In genomic region chr11:29786583-29787219, GRCm38 (mm10) we compare ENCODE assay signal across 10 mouse cellular contexts. TPM values are rescaled to one million over a fixed set of nuclear protein-coding genes. Genes with fewer than 3 reads are reported as not detected.
DNase-seq lines count a peak whose midpoint lies in the region; ATAC-seq and TF ChIP-seq lines count a peak whose summit lies in the region.
"Had no signal": no experiment of that assay in that cellular context is flagged by ENCODE, and none has a peak within 500 bp of the region (broad histone marks: within the 10 kb centered on the region; RNA-seq: fewer than 3 reads in every experiment).

No protein-coding gene starts in this region.

- no peak for ATAC-seq in stomach, postnatal 0 days (ENCODE audit: low FRiP score, low TSS enrichment)

- no peak overlapping the region for H3K9ac ChIP-seq in stomach, postnatal 0 days (ENCODE audit: low read length)
- H3K9ac ChIP-seq: embryonic facial prominence, embryonic 12.5 days; hindbrain, embryonic 15.5 days; limb, embryonic 15.5 days had no signal

- peak; percentile 25 for DNase-seq in kidney, adult 2 months
- DNase-seq in kidney, adult 18-20 months, result no peak
- DNase-seq in c-Kit-positive CD71-positive TER-119-positive erythroid progenitor cells, embryonic 14.5 days (ENCODE audit: low spot score), result peak; percentile 12
- peak; percentile 29 for DNase-seq in lung, postnatal 10 days
- peak; percentile 69 to 81 for DNase-seq in spleen, postnatal 36 days (ENCODE audit: low spot score in 2 of 2)
- DNase-seq in stomach, postnatal 0 days (ENCODE audit: low spot score), result no peak
- DNase-seq in ovary, adult 18-20 months (ENCODE audit: low spot score), result no peak

- WGBS in kidney, adult 2 months, result 89% methylated on average over 6 of the region's 6 CpGs
- 78% methylated on average over 6 of the region's 6 CpGs for WGBS in stomach, postnatal 0 days

- no peaks in the 10 kb centered on the region for H3K4me1 ChIP-seq in kidney, adult 2 months (ENCODE audit: control insufficient read depth, insufficient read depth, low read length)
- H3K4me1 ChIP-seq in stomach, postnatal 0 days (replicated peaks; ENCODE audit: control insufficient read depth, insufficient read depth), result no peaks in the 10 kb centered on the region

- H3K4me2 ChIP-seq in stomach, postnatal 0 days (replicated peaks; ENCODE audit: low read depth), result no peak overlapping the region
- H3K4me2 ChIP-seq: embryonic facial prominence, embryonic 12.5 days; hindbrain, embryonic 15.5 days; limb, embryonic 15.5 days had no signal

- TF ChIP-seq POLR2A in kidney, adult 2 months (IDR thresholded peaks at IDR 0.05; ENCODE audit: low read depth, low read length), result no peak

- no peak for TF ChIP-seq CTCF in kidney, adult 2 months (conservative IDR thresholded peaks at IDR 0.05; ENCODE audit: insufficient read depth, insufficient read length, low read depth, low read length)
- no peak for TF ChIP-seq CTCF in stomach, postnatal 0 days (IDR thresholded peaks at IDR 0.05; ENCODE audit: low read depth)

- no peaks in the 10 kb centered on the region for H3K27me3 ChIP-seq in kidney, adult 2 months (replicated peaks; ENCODE audit: control insufficient read depth, insufficient read depth, low read length)
- H3K27me3 ChIP-seq in stomach, postnatal 0 days (ENCODE audit: control insufficient read depth, insufficient read depth, low read length), result no peaks in the 10 kb centered on the region
- H3K27me3 ChIP-seq: embryonic facial prominence, embryonic 12.5 days; hindbrain, embryonic 15.5 days; limb, embryonic 15.5 days had no signal

- H3K4me3 ChIP-seq in kidney, adult 2 months (ENCODE audit: insufficient read depth, low read depth, low read length), result no peak overlapping the region
- H3K4me3 ChIP-seq in stomach, postnatal 0 days (ENCODE audit: low read depth, low read length), result no peak overlapping the region
- H3K4me3 ChIP-seq: embryonic facial prominence, embryonic 12.5 days; hindbrain, embryonic 15.5 days; limb, embryonic 15.5 days had no signal

- no peaks in the 10 kb centered on the region for H3K36me3 ChIP-seq in kidney, adult 2 months (ENCODE audit: control insufficient read depth, insufficient read depth, low read length)
- H3K36me3 ChIP-seq in stomach, postnatal 0 days (ENCODE audit: control insufficient read depth, insufficient read depth, low read length), result no peaks in the 10 kb centered on the region
- H3K36me3 ChIP-seq: embryonic facial prominence, embryonic 12.5 days; limb, embryonic 15.5 days had no signal

- H3K27ac ChIP-seq in kidney, adult 2 months (ENCODE audit: insufficient read depth, low read depth, low read length), result no peak overlapping the region
- H3K27ac ChIP-seq in stomach, postnatal 0 days (replicated peaks), result no peak overlapping the region
- H3K27ac ChIP-seq: embryonic facial prominence, embryonic 12.5 days; hindbrain, embryonic 15.5 days; limb, embryonic 15.5 days had no signal

- no peaks in the 10 kb centered on the region for H3K9me3 ChIP-seq in stomach, postnatal 0 days (ENCODE audit: control insufficient read depth, low read length)
- H3K9me3 ChIP-seq: embryonic facial prominence, embryonic 12.5 days; hindbrain, embryonic 15.5 days; limb, embryonic 15.5 days had no signal

- no peak for TF ChIP-seq EP300 in stomach, postnatal 0 days (optimal IDR thresholded peaks at IDR 0.05)

RNA-seq across cellular contexts. Expression of gene 4931440F15Rik, which starts 38.8 kb away (rescaled TPM):
- 0.05 and 0.15 TPM in 2 replicates for polyA plus RNA-seq in kidney, adult 2 months (2012; rRNA removed)
- 0.08 TPM in 2 replicates for polyA plus RNA-seq in stomach, postnatal 0 days (2015; fragmentation: Nextera tagmentation; extraction: Ambion mirVana)

Comparison
In these comparisons a context has a peak if more than half of its experiments do, and no peak if none do; other contexts are left out.
1. DNase-seq: peak in kidney, adult 2 months (single experiment), c-Kit-positive CD71-positive TER-119-positive erythroid progenitor cells, embryonic 14.5 days (single experiment), lung, postnatal 10 days (single experiment) and spleen, postnatal 36 days (2 of 2); none in kidney, adult 18-20 months (single experiment), stomach, postnatal 0 days (single experiment) and ovary, adult 18-20 months (single experiment).